Mouse (Mus musculus) granulocyte monocyte progenitor cell, adult 5-6 weeks (primary cell): ENCODE data around the gene Dhcr24. TPM values are rescaled to one million over a fixed set of nuclear protein-coding genes. Genes with fewer than 3 reads are reported as not detected.

Experiments
- ATAC-seq: replicated peaks from 2 replicates; pipeline ENCODE4 v1.8.0; 2016; ENCODE audit warnings: mild to moderate bottlenecking, moderate TSS enrichment, inconsistent platforms; ENCODE audit not compliant: poor library complexity, severe bottlenecking
- total RNA-seq, 2 experiments: library from RNA; stranded (forward) in 1 of 2; stranded (reverse) in 1 of 2; fragments of 200-712, 200-1000 nt in 1 of 2; fragments of >200 nt in 1 of 2; fragmentation: Nextera tagmentation in 1 of 2; gene quantifications; 2 replicates each; pipeline ENCODE4 v1.2.3; 2014 to 2017

Gene Dhcr24
- total RNA-seq, 2 experiments from 2014 or later, result 14.4 to 22.2 TPM

GRCm38 (mm10) chr4:106632313-106632712 lies 71.5 kb downstream of the Dhcr24 start:
- ATAC-seq, result no peak

- ATAC-seq, result no peak
These were observed 72.6 kb downstream of the Dhcr24 start for GRCm38 (mm10) chr4:106633281-106634085.

GRCm38 (mm10) chr4:106634086-106634479 lies 73.2 kb downstream of the Dhcr24 start:
- ATAC-seq, result no peak

Other genes with a start within 250 kb of the Dhcr24 start
- gene Usp24, start 244.8 kb upstream of the Dhcr24 start, total RNA-seq (2014; fragmentation: Nextera tagmentation), result 26.2 and 27.0 TPM in 2 replicates
- gene Usp24, start 244.8 kb upstream of the Dhcr24 start, total RNA-seq (2017), result 34.9 and 35.5 TPM in 2 replicates
- gene Pcsk9, start 96.7 kb upstream of the Dhcr24 start, total RNA-seq (2014; fragmentation: Nextera tagmentation), result not detected in 2 replicates
- gene Pcsk9, start 96.7 kb upstream of the Dhcr24 start, total RNA-seq (2017), result 0.17 and 0.46 TPM in 2 replicates
- not detected in 2 replicates for gene Bsnd, start 68.8 kb upstream of the Dhcr24 start, total RNA-seq (2014; fragmentation: Nextera tagmentation)
- gene Bsnd, start 68.8 kb upstream of the Dhcr24 start, total RNA-seq (2017), result not detected in 2 replicates
- not detected in 2 replicates for gene Lexm, start 56.2 kb downstream of the Dhcr24 start, total RNA-seq (2014; fragmentation: Nextera tagmentation)
- gene Lexm, start 56.2 kb downstream of the Dhcr24 start, total RNA-seq (2017), result not detected in 2 replicates
- not detected in 2 replicates for gene Ttc22, start 61.4 kb downstream of the Dhcr24 start, total RNA-seq (2014; fragmentation: Nextera tagmentation)
- gene Ttc22, start 61.4 kb downstream of the Dhcr24 start, total RNA-seq (2017), result not detected in 2 replicates
- gene Pars2, start 90.0 kb downstream of the Dhcr24 start, total RNA-seq (2014; fragmentation: Nextera tagmentation), result 11.2 and 18.2 TPM in 2 replicates
- 8.2 and 13.9 TPM in 2 replicates for gene Pars2, start 90.0 kb downstream of the Dhcr24 start, total RNA-seq (2017)
- 32.9 and 48.9 TPM in 2 replicates for gene Ttc4, start 117.9 kb downstream of the Dhcr24 start, total RNA-seq (2014; fragmentation: Nextera tagmentation)
- gene Ttc4, start 117.9 kb downstream of the Dhcr24 start, total RNA-seq (2017), result 31.5 and 32.6 TPM in 2 replicates
- gene Mroh7, start 169.9 kb downstream of the Dhcr24 start, total RNA-seq (2014; fragmentation: Nextera tagmentation), result not detected in 2 replicates
- gene Mroh7, start 169.9 kb downstream of the Dhcr24 start, total RNA-seq (2017), result not detected in 2 replicates
- not detected in 2 replicates for gene Fam151a, start 172.9 kb downstream of the Dhcr24 start, total RNA-seq (2014; fragmentation: Nextera tagmentation)
- gene Fam151a, start 172.9 kb downstream of the Dhcr24 start, total RNA-seq (2017), result not detected in 2 replicates
- 5.0 and 5.9 TPM in 2 replicates for gene Acot11, start 244.0 kb downstream of the Dhcr24 start, total RNA-seq (2014; fragmentation: Nextera tagmentation)
- 2.2 and 4.9 TPM in 2 replicates for gene Acot11, start 244.0 kb downstream of the Dhcr24 start, total RNA-seq (2017)